8 mouse cellular contexts compared by ENCODE assay signal in genomic region chr12:76709795-76710350, GRCm38 (mm10). TPM values are rescaled to one million over a fixed set of nuclear protein-coding genes. Genes with fewer than 3 reads are reported as not detected.
DNase-seq lines count a peak whose midpoint lies in the region; ATAC-seq lines count a peak whose summit lies in the region.

No protein-coding gene starts in this region.

- H3K9me3 ChIP-seq in embryonic facial prominence, embryonic 11.5 days (replicated peaks; ENCODE audit: control insufficient read depth, low read length) = no peaks in the 10 kb centered on the region
- H3K9me3 ChIP-seq in limb, embryonic 13.5 days = no peaks in the 10 kb centered on the region
- no peaks in the 10 kb centered on the region for H3K9me3 ChIP-seq in midbrain, embryonic 13.5 days

- no peaks in the 10 kb centered on the region for H3K36me3 ChIP-seq in embryonic facial prominence, embryonic 11.5 days (replicated peaks; ENCODE audit: control insufficient read depth, insufficient read depth, low read depth, low read length)
- H3K36me3 ChIP-seq in limb, embryonic 13.5 days = no peaks in the 10 kb centered on the region
- H3K36me3 ChIP-seq in midbrain, embryonic 13.5 days = no peaks in the 10 kb centered on the region

- peak overlapping the region; percentile 94 for H3K4me2 ChIP-seq in embryonic facial prominence, embryonic 11.5 days (ENCODE audit: low read depth, low read length)
- H3K4me2 ChIP-seq in limb, embryonic 13.5 days (replicated peaks) = peak overlapping the region; percentile 100
- peak overlapping the region; percentile 100 for H3K4me2 ChIP-seq in midbrain, embryonic 13.5 days (replicated peaks)

- peak; percentile 75 for ATAC-seq in embryonic facial prominence, embryonic 11.5 days (replicated peaks; ENCODE audit: insufficient number of reproducible peaks, low FRiP score, low TSS enrichment, low read depth)
- peak; percentile 83 for ATAC-seq in limb, embryonic 13.5 days (ENCODE audit: low FRiP score, low read depth)
- peak; percentile 76 for ATAC-seq in midbrain, embryonic 13.5 days

- H3K27me3 ChIP-seq in embryonic facial prominence, embryonic 11.5 days (ENCODE audit: control insufficient read depth, insufficient read depth, low read length) = peaks cover 28% of the 10 kb centered on the region
- peaks cover 64% of the 10 kb centered on the region for H3K27me3 ChIP-seq in limb, embryonic 13.5 days
- peaks cover 62% of the 10 kb centered on the region for H3K27me3 ChIP-seq in midbrain, embryonic 13.5 days

- under 1% methylated on average over 44 of the region's 55 CpGs for WGBS in embryonic facial prominence, embryonic 11.5 days
- under 1% methylated on average over 44 of the region's 55 CpGs for WGBS in limb, embryonic 13.5 days
- under 1% methylated on average over 37 of the region's 55 CpGs for WGBS in midbrain, embryonic 13.5 days

- H3K27ac ChIP-seq in embryonic facial prominence, embryonic 11.5 days (replicated peaks; ENCODE audit: low read depth, low read length) = no peak overlapping the region
- H3K27ac ChIP-seq in limb, embryonic 13.5 days = no peak overlapping the region
- no peak overlapping the region for H3K27ac ChIP-seq in midbrain, embryonic 13.5 days

- H3K4me1 ChIP-seq in embryonic facial prominence, embryonic 11.5 days (ENCODE audit: control insufficient read depth, insufficient read depth, low read length) = no peaks in the 10 kb centered on the region; the same call in 1 of the 2 replicates
- H3K4me1 ChIP-seq in limb, embryonic 13.5 days = peaks cover 29% of the 10 kb centered on the region
- peaks cover 19% of the 10 kb centered on the region for H3K4me1 ChIP-seq in midbrain, embryonic 13.5 days (replicated peaks)

- peak overlapping the region; percentile 61 for H3K9ac ChIP-seq in embryonic facial prominence, embryonic 11.5 days (replicated peaks; ENCODE audit: low read length)
- H3K9ac ChIP-seq in limb, embryonic 13.5 days = peak overlapping the region; percentile 62
- H3K9ac ChIP-seq in midbrain, embryonic 13.5 days (replicated peaks) = peak overlapping the region; percentile 76

- DNase-seq in embryo, embryonic 10 days (ENCODE audit: low spot score) = peak; percentile 58
- DNase-seq in embryo, embryonic 9.5 days (ENCODE audit: extremely low spot score) = no peak
- DNase-seq in embryonic facial prominence, embryonic 11.5 days (ENCODE audit: low spot score) = peak; percentile 41
- DNase-seq in heart, adult 18-20 months = peak; percentile 75 to 83
- DNase-seq in kidney, adult 11 months = peak; percentile 49
- peak; percentile 84 for DNase-seq in spleen, adult 12 weeks (ENCODE audit: low spot score)

- H3K4me3 ChIP-seq in embryonic facial prominence, embryonic 11.5 days (ENCODE audit: low read depth, low read length) = peak overlapping the region; percentile 64
- H3K4me3 ChIP-seq in limb, embryonic 13.5 days = peak overlapping the region; percentile 60
- peak overlapping the region; percentile 75 for H3K4me3 ChIP-seq in midbrain, embryonic 13.5 days (replicated peaks)

RNA-seq across cellular contexts. Expression of gene Sptb, which starts 0.5 kb away (rescaled TPM):
- 2.4 and 3.0 TPM in 2 replicates for polyA plus RNA-seq in embryonic facial prominence, embryonic 11.5 days (2014; fragmentation: Nextera tagmentation; extraction: Ambion mirVana)
- 10 to 100 TPM; 85.1 to 89.0 TPM for total RNA-seq in heart, adult 18-20 months (2021)
- polyA plus RNA-seq in limb, embryonic 13.5 days (2015; fragmentation: Nextera tagmentation; extraction: Ambion mirVana) = 0.61 and 0.80 TPM in 2 replicates
- polyA plus RNA-seq in midbrain, embryonic 13.5 days (2015; fragmentation: Nextera tagmentation; extraction: Ambion mirVana) = 1.1 TPM in 2 replicates

RNA-seq across cellular contexts. Expression of gene Churc1, which starts 55.5 kb away (rescaled TPM):
- 69.8 and 87.6 TPM in 2 replicates for polyA plus RNA-seq in embryonic facial prominence, embryonic 11.5 days (2014; fragmentation: Nextera tagmentation; extraction: Ambion mirVana)
- total RNA-seq in heart, adult 18-20 months (2021) = 10 to 100 TPM; 91.6 to 92.1 TPM
- 104 and 107 TPM in 2 replicates for polyA plus RNA-seq in limb, embryonic 13.5 days (2015; fragmentation: Nextera tagmentation; extraction: Ambion mirVana)
- polyA plus RNA-seq in midbrain, embryonic 13.5 days (2015; fragmentation: Nextera tagmentation; extraction: Ambion mirVana) = 115 and 125 TPM in 2 replicates

RNA-seq across cellular contexts. Expression of gene Fntb, which starts 55.5 kb away (rescaled TPM):
- 44.6 and 47.7 TPM in 2 replicates for polyA plus RNA-seq in embryonic facial prominence, embryonic 11.5 days (2014; fragmentation: Nextera tagmentation; extraction: Ambion mirVana)
- 10 to 100 TPM; 11.0 to 15.6 TPM for total RNA-seq in heart, adult 18-20 months (2021)
- polyA plus RNA-seq in limb, embryonic 13.5 days (2015; fragmentation: Nextera tagmentation; extraction: Ambion mirVana) = 42.6 and 44.1 TPM in 2 replicates
- polyA plus RNA-seq in midbrain, embryonic 13.5 days (2015; fragmentation: Nextera tagmentation; extraction: Ambion mirVana) = 33.4 and 36.8 TPM in 2 replicates
